Mouse (Mus musculus) regulatory T cell (primary cell): Measurements from ENCODE around the gene Mlf2.

Source experiments
- in situ Hi-C: fragments of 300-600 bp; cut with MboI, MseI; formaldehyde crosslinking; loops from one replicate; pipeline ENCODE4 v1.15.1; 2025; ENCODE audit warnings: high pct_unique_total_duplicates

The Mlf2 gene

DNA sequence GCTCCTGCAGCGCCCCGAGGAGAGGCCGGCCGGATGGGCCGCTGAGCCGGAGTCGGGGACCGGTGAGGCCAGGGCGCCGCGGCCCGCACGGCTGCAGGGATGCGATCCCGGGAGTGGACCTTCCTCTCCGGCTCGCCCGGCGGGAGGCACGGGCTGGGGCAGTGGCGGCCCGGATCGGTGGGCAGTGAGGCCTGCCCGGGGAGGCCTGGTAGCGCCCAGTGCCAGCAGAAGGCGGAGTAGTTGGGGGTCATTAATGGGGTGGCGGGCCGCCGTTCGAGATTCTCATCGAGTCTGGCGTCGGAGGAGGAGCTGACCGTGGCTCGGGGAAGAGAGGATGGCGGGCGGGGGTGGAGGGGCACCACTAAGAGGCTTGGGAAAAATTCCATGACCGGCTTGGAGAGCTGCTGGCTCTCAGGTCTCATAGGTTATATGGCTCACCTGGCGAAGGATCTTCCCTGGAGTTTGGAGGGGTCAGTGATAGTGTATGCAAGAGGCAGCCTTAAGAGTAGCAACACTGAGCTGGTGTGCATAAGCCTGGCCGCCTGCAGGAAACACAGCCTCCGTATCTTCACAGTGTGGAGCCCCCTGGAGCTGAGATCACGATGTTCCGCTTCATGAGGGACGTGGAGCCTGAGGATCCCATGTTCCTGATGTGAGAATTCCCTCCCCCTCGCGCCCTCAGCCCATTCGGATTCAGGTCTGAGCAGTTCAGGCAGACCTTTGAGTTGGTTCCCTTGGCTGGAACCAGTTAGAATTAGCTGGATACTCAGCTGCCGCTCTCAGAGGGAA lies 533 bp downstream of the Mlf2 start:
- in situ Hi-C loops: loop anchor here (5.0 kb wide), 1 partner anchor 39 kb away; no protein-coding TSS in a partner anchor

DNA sequence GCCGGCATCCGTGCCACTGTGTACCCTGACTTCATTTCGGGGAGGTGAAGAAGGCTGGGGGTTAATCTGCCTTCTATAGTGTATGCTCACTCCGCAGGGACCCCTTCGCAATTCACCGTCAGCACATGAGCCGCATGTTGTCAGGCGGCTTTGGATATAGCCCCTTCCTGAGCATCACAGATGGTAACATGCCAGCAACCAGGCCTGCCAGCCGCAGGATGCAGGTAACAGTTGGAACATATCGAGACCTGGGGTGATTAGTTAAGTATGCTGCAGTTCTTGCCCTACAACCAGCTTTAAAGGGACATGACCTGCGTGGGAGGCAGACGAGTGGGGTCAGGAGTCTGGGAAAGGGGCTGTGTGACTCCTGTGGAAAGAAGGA lies 1.1 kb downstream of the Mlf2 start:
- in situ Hi-C loops: loop anchor here (5.0 kb wide), 1 partner anchor 40 kb away; no protein-coding TSS in a partner anchor

DNA sequence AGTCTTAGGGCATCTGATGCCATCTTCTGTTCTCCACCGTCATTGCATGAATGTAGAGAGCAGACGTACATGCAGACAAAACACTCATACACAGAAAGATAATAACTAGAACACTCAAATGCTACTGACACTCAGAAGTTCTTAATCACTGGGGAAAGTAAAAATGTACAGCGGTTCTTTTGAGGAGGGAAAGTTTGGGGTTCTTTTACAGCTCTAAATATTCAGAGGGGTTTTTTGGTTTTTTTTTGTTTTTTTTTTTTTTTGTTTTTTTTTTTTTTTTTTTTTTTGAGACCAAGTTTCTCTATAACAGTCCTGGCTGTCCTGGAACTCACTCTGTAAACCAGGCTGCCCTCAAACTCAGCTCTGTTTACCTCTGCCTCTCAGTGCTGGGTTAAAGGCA lies 1.9 kb downstream of the Mlf2 start:
- in situ Hi-C loops: loop anchor here (5.0 kb wide), 1 partner anchor 41 kb away; no protein-coding TSS in a partner anchor

DNA sequence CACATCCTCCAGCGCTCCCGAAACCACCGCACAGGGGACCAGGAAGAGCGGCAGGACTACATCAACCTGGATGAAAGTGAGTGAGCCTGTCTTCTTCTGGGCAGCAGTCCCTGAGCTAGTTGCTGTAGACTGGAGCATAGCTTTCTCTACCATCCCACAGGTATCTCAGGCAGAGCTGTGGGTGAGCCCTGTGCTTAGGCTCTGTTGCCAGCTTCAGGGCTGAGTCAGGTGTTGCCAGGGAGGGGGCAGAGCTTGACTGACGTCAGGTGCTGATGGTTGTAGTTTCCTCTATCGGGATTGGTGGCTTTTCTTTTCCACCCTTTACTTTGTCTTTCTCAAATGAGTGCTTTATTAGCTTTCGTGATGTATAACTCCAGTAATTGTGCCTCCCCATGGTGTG lies 3.5 kb downstream of the Mlf2 start:
- in situ Hi-C loops: loop anchor here (5.0 kb wide), 1 partner anchor 42 kb away; no protein-coding TSS in a partner anchor

DNA sequence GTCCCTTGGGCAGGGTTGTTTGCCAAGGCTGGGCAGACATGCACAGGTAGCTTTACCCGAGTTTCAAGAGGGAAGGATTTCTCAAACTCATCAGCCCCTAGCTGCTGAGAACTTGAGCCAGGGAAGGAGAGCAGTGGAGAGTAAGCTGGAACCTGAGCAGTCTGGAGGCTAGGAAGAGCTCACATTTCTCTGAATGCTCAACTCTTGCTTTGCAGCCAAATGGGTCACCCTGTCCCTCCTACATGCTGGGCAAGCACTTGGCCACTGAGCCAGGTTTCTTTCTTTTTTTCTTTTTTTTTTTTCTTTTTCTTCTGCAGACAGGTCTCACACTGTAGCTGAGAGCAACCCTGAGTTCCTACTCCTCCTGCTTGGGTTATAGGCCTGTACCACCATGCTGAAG lies 5.5 kb downstream of the Mlf2 start:
- in situ Hi-C loops: no loop called here

DNA sequence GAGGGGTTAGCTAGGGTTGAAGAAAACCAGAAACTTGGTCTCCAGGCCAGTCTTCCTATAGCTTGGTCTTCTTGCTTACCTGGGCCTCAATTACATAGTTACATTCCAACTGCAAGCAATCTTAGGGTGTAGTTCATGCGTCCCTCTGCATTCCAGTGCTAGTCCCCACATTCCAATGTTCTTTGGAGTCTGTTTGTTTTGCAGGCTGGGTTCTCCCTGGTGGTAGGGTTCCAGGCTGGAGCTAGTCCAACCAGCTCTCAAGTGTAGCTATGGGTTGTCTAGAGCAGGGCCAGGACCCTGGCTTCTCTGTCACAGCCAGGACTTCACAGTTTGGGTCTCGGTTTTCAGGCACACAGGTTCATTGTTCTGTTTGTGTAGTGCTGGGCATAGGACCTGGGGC lies 6.3 kb downstream of the Mlf2 start:
- in situ Hi-C loops: no loop called here

DNA sequence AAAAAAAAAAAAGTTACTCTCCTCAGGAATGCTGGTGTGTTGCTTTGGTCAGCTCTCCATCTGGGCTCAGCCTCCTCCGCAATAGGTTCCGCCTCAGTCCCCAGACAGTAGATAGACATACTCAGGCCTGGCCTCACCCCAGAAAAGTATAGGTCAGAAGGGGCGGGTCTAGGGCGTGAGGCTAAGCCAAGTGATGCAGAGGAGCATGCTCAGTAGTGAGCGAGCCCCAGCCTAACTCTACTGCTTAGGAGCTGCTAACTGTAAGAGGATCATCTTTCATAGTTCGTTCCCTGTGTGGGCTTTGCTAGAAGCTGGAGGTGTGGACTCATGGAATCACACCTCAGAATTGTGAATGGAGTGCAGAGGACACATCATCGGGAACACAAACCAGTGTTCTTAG lies 7.4 kb downstream of the Mlf2 start:
- in situ Hi-C loops: no loop called here

DNA sequence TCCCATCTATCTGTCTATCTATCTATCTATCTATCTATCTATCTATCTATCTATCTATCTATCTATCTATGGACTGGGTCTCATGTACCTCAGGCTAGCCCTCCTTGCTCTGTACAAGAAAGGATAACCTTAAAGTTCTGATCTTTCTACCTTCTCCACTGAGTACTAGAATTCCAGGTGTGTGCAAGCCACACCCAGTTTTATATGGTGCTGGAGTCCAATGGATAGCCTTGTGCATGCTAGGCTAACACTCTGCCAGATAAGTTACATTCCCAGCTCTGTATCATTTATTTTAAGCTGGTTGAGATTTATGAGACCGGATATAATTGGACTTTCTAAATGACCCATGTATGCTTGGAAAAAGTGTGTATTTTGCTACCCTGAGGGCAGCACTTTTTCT lies 10.5 kb downstream of the Mlf2 start:
- in situ Hi-C loops: no loop called here

DNA sequence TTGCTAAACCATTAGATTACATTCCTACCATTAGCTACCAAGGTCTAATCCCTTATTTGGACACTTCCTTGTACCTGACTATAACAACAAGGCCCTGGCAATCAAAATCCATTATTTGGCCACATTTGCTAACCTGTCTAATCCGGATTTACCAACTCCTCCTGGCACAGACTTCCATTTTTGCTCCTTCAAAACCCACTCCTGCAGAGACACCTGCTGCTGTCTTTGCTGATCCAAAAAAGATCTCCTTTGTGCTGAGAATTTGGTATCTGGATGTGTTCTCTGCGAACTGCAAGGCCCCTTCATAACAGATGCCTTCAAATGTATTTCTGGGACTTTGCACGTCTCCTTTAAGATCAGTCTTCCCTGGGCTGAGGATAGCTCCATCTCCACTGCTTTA lies 12.3 kb downstream of the Mlf2 start:
- in situ Hi-C loops: no loop called here

DNA sequence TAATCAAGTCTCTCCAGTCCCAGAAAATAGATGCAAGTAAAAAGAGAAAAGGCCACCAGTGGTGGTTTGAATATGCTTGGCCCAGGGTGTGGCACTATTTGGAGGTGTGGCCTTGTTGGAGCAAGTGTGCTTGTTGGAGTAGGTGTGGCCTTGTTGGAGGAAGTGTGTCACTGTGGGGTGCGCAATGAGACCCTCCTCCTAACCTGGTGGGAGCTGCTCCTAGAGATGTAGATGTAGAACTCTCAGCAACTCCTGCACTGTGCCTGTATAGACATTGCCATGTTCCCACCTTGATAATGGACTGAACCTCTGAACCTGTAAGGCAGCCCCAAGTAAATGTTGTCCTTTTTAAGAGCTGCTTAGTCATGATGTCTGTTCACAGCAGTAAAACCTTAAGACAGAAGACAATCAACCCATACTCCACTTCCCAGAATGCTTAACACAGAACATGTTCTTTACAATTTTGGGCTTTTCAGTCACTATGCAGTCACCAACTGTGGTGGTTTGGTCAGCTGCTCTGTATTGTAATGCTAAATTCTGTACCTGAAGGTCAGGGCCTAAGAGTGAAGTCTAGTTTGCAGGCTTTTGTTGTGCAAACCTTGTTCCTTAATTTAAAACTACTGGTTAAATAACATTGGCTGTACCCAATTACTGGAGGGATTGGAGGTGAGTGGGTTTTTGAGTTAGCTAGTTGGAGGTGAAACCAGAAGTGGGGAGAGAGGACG lies 23.0 kb downstream of the Mlf2 start:
- in situ Hi-C loops: no loop called here

DNA sequence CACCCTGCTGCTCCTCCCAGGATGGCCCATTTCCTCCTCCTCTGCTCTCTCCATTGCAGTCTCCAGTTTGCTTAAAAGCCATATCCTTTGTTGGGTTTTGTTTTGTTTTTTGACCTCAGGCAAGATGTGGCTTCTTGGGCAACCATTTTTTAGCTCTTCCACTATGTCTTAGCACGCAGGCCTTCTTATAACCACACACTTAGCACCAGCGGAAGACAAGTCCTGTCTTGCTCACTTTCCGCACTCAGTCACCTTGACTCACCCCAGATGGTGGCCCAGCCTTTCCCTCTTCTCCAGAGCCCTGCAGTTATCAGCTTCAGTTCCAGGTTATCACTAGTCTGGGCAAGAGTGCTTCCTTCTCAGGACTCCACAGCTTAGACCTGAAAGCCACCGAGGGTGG lies 24.0 kb downstream of the Mlf2 start:
- in situ Hi-C loops: no loop called here

DNA sequence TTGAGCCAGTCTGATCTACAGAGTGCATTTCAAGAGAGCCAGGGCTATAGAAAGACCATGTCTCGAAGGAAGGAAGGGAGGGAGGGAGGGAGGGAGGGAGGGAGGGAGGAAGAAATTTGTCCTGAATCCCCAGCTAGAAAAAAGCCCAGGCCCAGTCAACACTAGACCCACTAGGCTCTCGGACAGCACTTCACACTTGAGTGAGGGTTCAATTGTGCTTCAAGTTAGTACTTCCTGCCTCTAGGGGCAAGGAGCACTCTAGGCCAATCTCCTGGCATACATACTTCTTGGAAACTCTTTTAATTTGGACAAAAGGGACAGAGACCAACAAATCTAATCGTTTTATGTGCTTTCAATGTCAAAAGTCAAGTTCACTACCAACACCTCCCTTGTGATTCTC lies 26.9 kb downstream of the Mlf2 start:
- in situ Hi-C loops: no loop called here

DNA sequence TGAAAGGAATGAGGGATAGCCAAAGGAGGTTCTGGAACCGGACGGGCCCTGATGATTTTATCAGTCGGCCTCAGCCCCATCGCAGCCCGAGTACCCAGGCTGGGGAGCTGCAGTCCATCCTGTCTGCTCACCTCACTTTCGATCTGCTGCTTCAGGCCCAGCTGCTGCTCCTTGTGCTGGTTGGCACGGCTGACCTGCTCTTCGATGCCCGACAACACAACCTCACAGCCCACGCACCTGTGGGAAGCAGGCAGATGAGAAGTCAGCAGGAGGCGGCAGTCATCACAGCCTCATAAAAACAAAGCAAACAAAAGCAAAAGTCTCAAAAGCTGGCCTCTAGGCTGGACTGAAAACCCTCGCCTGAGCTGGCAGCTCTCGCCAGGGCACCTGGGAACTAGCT lies 28.8 kb downstream of the Mlf2 start:
- in situ Hi-C loops: no loop called here

DNA sequence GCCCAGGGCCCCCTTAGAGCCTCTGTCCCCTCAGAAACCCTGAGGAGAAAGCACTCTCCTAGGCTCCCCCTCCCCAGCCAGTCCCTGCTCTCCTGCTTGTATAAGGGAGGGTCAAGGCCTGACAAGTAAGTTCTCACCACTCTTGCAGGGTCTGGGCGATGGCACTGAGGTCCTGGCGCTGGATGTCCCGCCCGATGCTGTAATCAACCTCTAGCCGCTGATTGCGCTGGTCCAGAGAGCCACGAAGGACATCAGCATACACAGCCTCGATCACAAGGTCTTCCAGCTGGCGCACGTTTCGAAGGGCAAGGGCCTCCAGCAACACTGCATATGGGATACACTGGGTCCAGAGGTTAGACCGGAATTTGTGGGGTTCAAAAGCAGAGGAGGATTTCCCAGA lies 29.8 kb downstream of the Mlf2 start:
- in situ Hi-C loops: no loop called here

DNA sequence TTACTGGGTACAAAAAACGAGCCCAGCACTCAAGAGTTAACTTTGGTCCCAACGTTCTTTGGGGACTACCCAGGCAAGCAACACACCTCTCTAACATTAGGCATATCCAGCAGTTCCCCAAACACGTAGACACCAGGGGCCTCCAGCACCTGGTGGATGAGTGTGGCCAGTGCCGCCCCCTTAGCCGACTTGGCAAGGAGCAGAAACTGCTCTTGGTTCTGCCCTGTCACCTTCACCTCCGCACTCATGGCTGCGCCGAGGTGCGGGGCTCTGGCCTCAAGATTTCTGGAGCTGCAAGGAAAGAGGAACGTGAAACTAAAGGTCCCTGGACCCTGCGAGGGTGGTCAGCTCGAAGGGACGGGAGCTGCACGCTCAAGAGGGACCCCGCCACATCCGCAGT lies 33.5 kb downstream of the Mlf2 start:
- in situ Hi-C loops: no loop called here

DNA sequence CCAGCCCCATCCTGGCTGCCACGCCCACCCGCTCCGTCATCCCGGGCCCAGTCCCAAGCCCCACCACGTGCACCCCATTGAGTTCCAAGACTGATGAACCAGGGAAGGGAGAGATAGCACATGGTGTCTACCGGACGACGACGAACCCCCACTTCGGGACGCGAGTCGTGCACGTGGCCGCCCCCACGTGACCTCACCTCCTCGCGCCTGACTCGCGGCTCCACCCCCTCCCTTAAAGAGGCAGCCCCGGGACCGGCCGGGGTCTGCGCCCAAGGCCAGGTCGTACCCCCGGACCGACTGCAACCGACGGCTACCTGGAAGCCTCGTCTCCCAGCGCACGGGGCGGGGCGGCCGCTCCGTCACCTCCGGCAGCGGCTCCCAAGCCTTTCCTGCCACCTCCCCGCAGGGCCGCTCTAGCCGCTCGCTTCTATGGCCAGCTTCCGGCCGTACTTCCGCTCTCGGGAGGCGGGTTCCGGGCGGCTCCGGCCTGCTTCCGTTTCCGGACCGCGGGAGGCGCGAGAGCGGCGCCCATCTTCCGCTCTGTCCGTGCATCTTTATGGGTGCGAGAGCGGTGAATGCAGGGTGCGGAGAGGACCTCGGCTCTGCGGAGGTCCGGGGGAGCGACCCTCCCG lies 34.0 kb downstream of the Mlf2 start, which contains the start of gene Cops7a:
Gene Cops7a, minus strand, starts transcription at position 451 of the 632 bp plus-strand sequence.
- in situ Hi-C loops: no loop called here

DNA sequence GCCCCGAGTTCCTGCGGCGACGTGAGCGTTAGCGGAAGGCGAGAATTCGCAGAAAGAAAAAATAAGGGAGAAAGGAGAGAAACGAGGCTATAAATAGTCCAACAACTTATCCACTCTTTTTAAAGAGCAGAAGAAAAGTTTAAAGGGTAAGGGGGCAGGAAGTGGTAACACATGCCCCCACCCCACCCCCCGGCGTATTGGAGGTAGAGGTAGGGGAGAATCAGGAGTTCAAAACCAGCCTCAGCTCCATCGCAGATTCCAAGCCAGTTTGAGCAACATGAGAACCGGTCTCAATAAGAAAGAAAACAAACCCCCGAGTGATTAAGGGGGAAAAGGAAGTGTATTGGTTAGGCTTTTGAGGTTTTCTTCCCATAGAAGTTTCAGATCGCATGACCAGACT lies 34.6 kb downstream of the Mlf2 start:
- in situ Hi-C loops: no loop called here

DNA sequence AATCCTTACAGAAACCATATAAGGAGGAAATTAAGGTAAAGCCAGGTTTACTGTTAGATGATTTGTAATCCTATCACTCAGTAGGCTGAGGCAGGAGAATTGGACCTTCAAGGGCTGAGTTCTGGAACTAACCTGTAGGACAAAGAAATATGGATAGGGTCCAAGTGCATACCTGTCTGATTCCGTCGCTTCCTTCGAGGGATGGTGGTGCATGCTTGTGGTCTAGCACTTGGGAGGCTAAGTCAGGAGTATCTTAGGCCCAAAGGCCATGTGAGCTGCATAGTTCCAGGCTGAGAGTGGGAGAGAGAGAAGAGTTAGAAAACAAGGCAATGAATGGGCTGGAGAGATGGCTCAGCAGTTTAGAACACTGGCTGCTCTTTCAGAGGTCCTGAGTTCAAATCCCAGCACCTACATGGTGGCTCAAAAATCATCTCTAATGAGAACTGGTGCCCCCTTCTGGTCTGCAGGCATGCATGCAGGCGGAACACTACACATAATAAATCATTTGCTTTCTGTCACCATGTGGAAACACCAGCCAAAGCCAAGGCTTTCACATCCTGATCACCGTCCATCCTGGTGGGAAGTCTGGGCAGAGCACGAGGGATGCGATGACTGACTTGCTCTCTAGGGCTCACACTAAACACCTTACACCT lies 35.4 kb downstream of the Mlf2 start:
- in situ Hi-C loops: no loop called here

DNA sequence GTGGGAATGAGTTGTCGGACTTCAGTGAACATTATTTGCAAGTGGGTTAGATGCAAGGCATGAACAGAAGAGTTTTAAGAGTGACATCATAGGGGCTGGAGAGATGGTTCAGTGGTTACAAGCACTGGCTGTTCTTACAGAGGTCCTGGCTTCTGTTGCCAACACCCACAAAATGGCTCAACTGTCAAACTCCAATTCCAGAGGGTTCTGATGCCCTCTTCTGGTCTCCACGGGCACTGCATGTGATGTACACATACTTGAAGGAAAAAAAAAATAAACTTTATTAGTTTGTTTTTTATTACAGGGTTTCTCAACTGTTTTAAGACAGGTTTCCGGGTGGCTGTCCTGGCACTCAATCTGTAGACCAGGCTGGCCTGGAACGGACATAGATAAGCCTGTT lies 36.6 kb downstream of the Mlf2 start:
- in situ Hi-C loops: no loop called here
